Mouse (Mus musculus): Measurements from ENCODE around the gene Cpsf6. TPM values are rescaled to one million over a fixed set of nuclear protein-coding genes. Genes with fewer than 3 reads are reported as not detected.
"Not testable (repeated sequence)": the region's sequence is repeated elsewhere in the genome, so short reads cannot be mapped to it uniquely, and the experiment has no call there.

The Cpsf6 gene
- total RNA-seq, 2 experiments from 2014 or later, result 27.9 to 35.2 TPM

DNA sequence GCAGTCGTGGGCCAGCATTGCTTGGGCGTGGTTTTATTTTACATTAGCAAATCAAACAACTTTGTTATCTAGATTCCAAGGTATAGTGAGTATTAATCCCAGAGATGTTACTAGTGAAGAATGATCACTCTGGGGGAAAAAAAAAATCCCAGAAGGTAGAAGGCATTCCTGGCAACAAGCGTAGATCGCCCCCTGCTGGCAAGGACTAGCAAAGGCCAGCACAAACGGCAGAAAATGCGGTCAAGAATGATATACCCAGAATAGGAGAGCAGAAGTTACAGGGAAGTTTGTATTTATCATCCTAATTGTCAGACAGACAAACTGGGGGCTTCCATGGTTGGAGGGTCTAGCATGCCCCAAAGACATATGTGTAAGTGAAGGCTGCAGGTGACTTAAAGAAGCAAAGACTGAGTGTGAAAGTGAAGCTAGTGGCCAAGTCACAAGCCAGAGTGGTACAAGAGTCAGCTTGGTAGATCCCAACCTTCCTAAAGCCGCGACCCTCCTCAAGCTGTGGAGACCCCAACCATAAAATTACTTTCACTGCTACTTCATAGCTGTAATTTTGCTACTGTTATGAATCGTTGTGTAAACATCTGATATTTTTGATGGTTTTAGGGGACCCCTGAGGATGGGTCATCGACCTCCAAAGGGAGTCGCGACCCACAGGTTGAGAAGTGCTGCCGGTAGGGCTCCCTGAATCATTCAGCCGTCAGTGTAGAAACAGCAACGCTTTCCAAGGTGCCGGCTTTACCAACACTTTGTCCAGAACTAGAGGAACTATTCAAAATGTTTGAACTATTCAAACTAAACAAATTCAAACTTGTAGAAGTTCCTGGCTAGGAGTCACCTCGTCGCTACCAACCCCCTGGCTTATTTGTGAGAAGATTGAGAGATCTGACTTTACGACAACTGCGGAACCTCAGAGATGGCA is 22.9 kb upstream of the Cpsf6 start:
- intact Hi-C loops (cut with DNase I), result loop anchor here (1.0 kb wide), 1 partner anchor 39 kb away; no protein-coding TSS in a partner anchor
- DNase-seq (ENCODE audit: low spot score), result no peak

DNA sequence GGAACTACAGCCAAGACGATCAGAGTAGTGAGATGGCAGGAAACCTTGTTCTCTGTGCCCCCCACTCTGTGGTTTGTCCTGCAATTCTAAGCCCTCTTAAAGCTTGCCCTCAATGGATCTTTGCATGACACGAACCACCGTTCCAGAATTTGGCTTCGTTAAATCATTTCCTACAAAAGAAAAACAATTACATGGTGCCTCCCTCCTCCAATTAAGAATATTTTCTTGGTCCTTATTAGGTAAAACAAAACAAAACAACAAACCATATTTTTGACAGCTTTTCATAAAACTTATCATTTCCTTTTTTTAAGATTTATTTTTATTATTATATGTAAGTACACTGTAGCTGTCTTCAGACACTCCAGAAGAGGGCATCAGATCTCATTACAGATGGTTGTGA is 21.5 kb upstream of the Cpsf6 start:
- DNase-seq (ENCODE audit: low spot score), result no peak
- intact Hi-C loops (cut with DNase I), result no loop called here

DNA sequence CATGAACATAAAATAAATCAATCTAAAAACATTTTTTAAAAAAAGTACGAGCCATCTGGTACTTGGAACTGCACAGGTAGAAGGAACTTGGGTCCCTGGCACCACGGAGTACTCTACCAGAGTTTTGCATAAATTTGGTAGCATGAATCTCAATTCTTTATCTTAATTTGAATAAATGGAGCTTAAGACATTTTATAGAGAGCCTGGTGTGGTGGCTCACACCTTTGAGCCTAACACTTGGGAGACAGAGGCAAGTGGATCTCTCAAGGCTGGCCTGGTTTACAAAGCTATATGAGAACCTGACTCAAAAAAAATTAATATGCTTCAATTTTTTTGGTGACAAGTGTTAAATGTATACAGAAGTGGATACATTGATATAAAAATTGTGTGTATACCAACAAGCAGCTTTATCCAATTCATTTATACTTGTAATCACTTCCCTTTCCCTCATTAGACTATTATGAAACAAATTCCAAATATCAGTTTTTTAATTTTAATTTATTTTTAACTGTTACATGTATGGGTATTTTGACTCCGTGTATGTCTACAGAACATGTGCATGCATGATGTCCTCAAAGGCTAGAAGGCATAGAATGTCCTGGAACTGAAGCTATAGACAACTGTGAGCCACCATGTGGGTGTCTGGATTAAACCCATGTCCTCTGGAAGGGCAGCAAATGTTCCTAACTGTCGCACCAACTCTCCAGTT is 20.6 kb upstream of the Cpsf6 start:
- intact Hi-C loops (cut with DNase I), result no loop called here
- DNase-seq (ENCODE audit: low spot score), result no peak

DNA sequence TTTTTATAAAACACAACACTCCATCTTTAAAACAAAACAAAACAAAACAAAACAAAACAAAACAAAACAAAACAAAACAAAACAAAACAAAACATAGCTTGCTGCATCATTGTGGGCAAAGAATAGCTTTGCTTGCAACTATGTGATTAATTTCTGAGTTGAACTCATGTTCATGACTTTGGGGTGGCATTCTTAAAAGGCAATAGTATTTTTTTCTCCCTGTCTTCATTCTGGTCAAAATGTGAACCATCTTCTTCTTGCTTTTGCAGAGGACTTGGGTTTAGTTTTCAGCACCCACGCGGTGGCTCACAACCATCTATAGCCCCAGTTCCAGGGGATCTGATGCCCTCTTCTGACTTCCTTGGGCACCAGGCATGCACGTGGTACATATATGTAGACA is 20.0 kb upstream of the Cpsf6 start:
- no peak for DNase-seq (ENCODE audit: low spot score)
- intact Hi-C loops (cut with DNase I), result no loop called here

DNA sequence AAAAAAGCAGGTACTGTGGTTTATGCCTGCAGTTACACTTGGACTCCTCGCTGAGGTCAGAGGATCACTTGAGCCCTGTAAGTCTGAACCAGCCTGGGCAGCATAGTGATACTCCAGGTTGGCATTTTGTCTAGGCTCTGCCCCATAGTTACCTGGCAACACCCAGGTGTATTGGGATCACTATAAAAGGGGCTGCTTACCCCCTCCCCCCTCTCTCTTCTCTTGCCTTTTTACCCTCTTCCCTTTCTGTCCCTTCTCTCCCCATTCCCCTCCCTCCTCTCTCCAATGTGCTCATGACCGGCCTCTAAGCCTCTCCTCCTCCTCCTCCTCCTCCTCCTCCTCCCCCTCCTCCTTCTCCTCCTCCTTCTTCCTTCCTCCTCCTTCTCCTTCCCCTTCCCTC is 19.4 kb upstream of the Cpsf6 start:
- intact Hi-C loops (cut with DNase I), result no loop called here
- DNase-seq (ENCODE audit: low spot score), result no peak

DNA sequence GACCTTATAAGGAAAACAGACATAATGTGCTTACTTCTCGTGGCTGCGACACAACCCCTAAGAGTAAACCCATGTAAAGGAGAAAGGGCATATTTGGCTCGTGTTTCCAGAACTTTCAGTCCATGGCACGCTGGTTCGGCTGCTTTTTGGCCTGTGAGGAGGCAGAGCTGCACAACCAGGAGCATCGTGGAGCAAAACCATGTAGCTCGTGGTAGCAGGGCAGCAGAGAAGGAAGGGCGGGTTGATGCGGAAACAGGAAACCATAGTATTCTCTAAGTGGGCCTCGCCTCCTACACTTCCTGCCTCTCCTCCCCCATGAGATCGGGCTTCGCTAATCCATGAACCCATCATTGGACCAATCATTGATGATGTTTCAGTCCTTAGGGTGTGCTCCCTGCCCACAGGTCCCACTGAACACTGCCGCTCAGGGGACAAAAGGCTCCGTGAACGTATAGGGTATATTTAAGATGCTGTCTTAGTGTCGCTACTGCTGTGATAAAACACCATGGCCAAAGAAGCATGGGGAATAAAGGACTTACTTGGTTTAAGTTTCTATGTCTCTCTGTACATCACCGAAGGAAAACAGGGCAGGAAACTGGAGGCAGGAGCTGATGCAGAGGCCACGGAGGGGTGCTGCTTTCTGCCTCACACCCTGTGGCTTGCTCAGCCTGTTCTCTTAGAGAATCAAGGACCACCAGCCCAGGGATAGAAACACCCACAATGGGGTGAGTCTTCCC is 18.4 kb upstream of the Cpsf6 start:
- intact Hi-C loops (cut with DNase I), result no loop called here
- DNase-seq (ENCODE audit: low spot score), result no peak

DNA sequence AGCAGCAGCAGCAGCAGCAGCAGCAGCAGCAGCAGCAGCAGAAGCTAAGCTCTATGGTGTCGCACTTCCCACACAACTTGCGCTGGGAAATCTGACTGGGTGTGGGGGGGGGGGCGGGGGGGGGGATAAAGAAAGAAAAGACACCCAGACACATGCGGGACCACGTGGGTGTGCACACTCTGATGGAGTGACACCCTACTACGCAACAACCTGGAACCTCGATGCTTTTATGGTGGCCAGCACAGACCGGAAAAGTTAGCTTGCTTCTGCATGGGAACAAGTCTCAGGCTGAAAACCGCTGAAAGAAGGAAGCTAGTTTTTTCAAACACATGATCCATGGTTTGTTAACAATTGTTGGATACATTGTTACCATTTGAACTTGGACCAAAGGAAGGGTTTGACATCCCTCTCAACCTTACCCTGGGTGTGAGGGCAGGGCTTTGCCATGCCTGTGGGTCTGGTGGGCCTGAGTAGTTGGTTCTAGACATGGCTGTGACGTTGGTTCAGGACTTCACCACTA is 17.4 kb upstream of the Cpsf6 start:
- intact Hi-C loops (cut with DNase I), result no loop called here
- DNase-seq (ENCODE audit: low spot score), result no peak

DNA sequence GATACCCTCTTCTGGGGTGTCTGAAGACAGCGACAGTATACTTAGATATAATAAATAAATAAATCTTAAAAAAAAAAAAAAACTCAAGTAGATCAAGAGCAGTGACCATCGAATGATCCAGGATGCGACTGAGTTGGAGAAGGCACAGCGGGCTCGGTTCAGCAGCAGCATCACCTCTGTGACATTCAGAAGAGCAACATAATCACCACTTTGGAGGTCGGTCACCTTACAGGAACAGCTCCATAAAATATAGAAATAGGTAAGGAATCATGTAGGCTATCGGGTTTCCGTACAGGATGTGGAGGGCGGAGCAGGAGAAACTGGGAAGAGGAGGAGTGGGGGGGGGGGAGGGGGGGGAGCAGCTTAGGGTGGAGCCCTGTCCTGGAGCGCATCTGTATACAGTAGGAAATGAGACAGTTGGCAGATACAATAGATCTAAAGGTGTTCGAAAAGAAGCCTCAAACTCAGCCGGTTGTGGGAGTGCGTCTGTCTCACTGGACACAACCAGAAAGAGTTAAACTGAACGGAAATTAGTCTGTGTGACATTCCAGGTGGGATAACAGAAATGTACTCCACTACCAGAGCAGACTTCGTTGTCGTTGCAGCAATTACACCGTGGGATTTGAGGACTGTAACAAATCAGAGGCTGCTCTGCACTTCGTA is 16.7 kb upstream of the Cpsf6 start:
- no peak for DNase-seq (ENCODE audit: low spot score)
- intact Hi-C loops (cut with DNase I), result no loop called here

DNA sequence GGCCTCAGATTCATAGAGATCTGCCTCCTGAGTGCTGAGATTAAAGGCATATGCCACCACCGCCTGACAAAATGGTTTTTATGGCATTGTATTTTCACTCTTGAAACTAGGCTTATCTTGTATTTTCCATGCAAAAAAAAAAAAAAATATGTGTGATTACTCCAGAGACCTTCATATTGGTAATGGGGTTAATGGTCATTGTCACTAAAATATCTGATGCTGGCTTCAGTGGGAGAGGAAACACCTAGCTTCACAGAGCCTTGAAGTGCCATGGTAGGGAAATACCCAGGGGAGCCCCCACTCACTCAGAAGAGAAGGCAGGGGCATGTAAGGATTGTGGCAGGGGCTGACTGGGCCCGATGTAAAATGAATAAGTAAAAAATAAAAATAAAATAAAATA is 16.0 kb upstream of the Cpsf6 start:
- intact Hi-C loops (cut with DNase I), result no loop called here
- no peak for DNase-seq (ENCODE audit: low spot score)

DNA sequence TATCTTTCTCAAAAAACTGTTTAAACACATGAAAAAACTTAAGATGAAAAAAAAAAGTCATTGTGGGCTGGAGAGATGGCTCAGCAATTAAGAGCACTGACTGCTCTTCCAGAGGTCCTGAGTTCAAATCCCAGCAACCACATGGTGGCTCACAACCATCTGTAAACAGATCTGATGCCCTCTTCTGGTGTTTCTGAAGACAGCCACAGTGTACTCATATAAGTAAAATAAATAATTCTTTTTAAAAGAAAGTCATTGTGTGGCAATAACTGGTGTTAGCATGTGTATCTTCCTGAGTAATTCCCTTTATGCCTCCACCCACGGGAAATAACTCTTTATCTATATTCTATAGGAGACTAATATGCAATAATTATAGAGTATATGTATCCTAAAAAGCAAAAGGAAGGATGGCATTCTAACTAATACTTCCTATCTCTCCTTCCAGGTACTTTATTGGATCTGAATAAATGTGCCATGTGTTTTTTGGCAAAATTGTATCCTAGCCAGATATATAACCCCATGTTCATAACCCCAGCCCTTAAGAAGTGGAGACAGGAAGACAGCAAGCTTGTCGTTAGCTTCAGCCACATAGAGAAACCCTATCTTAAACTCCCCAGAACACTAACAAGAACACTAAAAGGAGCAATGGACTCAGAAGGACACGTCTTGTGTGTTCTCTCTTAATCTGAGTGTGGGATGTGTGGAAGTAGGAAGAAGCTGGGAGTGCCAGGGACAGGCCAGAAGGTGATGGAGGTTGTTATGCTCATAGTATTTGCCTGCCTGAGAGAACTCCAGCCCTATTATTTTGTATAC is 15.1 kb upstream of the Cpsf6 start:
- no peak for DNase-seq (ENCODE audit: low spot score)
- intact Hi-C loops (cut with DNase I), result no loop called here

DNA sequence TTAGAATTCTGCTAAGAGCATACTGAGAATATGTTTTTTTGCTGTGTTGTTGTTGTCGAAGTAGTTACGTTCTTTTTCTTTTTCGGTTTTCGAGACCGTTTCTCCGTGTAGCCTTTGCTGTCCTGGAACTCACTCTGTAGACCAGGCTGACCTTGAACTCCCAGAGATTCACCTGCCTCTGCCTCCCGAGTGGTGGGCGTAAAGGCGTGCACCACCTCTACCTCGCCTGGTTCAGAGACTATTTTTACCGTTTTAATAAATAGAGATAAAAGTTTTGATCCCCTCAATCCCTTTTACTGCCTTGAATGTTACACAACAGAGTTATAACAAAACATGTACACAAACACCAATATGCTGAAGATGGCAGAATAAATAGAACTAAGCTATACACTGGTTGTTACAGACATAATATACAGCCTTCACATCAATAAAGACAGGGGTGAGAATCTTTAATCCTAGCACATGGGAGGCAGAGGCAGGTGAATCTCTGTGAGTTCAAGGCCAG is 14.1 kb upstream of the Cpsf6 start:
- intact Hi-C loops (cut with DNase I), result no loop called here

DNA sequence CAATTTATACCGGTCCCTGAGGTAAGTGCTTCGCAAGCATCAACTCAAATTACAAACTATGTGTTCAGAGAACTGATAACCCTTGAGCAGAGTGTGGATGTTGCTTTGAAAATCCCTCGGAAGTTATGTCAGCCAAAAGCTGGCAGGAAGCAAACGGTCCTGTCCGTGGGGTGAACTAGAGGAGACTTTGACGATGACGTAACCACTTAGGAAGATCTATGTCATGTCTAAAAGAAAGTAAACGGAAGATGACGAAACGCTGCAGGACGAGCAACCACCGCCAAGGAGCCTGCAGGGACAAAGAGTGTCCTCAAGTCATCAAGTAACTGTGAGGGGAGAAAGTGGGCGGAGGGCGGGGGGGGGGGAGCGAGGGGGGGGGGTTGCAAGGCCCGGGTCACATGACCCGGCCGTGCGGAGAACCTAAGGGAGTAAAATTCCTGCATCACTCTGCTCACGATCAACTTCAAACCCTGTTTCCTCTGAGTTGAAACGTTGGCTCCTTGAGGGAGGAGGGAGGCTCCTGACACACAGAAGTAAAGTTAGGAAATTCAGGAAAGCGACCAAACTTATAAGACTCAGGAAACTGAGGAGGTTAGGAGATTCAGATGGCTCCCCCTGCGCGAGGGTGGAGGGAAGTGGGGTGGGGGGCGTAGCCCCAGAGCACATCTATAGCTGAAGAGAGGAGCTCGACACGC is 13.5 kb upstream of the Cpsf6 start:
- DNase-seq (ENCODE audit: low spot score), result no peak
- intact Hi-C loops (cut with DNase I), result no loop called here

More for the DNA sequence above, 14.1 kb upstream of the Cpsf6 start:
- DNase-seq (ENCODE audit: low spot score), result no peak

DNA sequence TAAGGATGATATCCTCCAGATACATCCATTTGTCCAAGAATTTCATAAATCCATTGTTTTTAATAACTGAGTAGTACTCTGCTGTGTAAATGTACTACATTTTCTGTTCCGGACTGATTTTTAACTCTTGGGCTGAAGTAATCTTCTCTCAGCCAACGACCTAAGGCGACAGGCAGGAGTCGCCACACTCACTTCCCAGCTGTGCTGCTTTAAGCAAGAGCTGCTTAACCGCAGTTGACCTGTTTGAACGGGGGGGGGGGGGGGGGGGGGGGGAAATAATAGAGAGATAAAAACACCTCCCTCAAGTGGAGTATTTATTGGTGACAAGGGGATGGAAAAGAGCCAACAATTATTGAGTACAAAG is 13.0 kb upstream of the Cpsf6 start:
- intact Hi-C loops (cut with DNase I), result no loop called here
- DNase-seq (ENCODE audit: low spot score), result no peak

DNA sequence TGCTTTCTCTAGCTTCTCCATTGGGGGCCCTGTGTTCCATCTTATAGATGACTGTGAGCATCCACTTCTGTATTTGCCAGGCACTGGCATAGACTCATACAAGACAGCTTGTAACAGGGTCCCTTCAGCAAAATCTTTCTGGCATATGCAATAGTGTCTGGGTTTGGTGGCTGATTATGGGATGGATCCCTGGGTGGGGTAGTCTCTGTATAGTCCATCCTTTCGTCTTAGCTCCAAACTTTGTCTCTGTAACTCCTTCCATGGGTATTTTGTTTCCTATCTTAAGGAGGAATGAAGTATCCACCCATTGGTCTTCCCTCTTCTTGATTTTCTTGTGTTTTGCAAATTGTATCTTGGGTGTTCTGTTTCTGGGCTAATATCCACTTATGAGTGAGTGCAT is 12.6 kb upstream of the Cpsf6 start:
- DNase-seq (ENCODE audit: low spot score); intact Hi-C loops (cut with DNase I): not testable (repeated sequence)

DNA sequence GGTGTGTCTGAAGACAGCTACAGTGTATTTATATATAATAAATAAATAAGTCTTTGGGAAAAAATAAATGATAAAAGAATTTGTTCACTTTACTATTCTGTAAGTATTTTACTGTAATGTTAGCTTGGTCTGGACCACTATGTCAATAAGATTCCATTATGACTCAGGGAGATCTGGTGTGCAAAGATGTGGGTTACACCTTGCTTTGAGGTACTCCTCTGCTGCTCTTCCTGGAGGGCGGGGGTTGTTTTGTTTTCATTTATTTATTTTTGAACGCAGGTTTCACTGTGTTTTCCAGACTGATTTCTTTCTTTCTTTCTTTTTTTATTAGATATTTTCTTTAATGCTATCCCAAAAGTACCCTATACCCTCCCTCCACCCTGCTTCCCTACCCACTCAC is 12.0 kb upstream of the Cpsf6 start:
- intact Hi-C loops (cut with DNase I), result no loop called here
- no peak for DNase-seq (ENCODE audit: low spot score)

DNA sequence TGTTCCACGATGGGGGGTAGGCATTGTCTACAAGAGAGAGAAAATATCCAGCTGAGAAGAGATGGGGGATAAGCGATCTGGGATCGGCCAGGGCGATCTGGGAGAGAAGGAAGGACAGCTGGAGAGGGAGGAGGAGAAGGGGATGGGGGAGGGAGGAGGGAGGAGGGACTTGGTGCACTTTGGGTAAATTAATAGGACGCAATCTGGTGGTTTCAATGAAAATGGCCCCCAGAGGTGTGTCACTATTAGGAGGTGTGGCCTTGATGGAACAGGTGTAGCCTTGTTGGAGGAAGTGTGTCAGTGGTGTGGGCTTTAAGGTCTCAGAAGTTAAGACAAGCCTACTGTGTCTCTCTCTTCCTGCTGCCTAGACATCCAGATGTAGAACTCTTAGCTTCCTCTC is 11.2 kb upstream of the Cpsf6 start:
- intact Hi-C loops (cut with DNase I), result no loop called here
- DNase-seq (ENCODE audit: low spot score), result no peak

DNA sequence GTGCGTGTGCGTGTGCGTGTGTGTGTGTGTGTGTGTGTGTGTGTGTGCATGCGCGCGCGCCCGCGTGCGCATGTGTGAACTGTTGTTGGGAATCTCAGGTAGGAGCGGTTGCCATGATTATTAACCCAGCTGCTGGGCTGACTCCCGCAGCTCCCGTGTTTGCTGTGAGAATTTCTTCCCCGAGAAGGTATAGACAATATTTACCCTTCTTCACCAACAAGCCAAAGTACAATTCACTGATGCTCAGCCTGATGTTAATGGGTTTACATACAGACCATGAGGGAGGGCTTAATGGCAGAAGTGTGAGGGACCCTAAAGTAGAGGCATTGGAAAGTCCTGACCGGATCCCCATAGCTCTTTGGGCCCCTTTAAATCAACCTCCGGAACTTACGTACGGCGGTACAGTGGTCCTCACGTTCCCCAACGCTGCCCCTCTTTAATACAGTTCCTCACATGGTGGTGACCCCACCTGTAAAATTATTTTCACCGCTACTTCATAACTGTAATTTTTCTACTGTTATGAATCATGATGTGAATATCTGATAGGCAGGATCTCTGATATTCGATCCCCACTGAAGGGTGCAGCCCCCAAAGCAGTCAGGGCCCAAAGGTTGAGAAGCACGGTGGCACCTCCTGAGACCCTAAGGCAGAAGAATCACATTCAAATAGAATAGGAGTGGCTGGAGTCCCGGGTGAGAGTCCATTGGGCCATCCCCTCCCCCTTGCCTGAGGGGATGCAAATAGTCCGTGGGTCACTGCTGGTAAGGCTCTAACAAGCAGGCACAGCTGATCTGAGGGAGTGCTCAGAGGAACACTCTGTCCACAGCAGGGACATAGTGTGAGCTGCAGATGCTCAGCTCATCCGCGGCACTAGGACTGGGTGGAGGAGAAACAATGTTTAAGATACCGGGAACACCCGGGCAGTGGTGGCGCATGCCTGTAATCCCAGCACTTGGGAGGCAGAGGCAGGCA is 10.4 kb upstream of the Cpsf6 start:
- DNase-seq (ENCODE audit: low spot score), result no peak
- intact Hi-C loops (cut with DNase I), result no loop called here

All from heart, postnatal 25 days (tissue).